Mouse (Mus musculus) stomach, embryonic 15.5 days (tissue): Measurements from ENCODE around the gene Spata21. TPM values are rescaled to one million over a fixed set of nuclear protein-coding genes. Genes with fewer than 3 reads are reported as not detected.
"Not testable (repeated sequence)": the region's sequence is repeated elsewhere in the genome, so short reads cannot be mapped to it uniquely, and the experiment has no call there.

Experiments used
- ATAC-seq: fragments of 200-750 bp; cut with Nextera tagmentation; 2 replicates; pipeline ENCODE4 v1.8.0; 2017; ENCODE audit warnings: low read depth, moderate number of reproducible peaks, moderate TSS enrichment; ENCODE audit not compliant: insufficient read depth, low FRiP score
- H3K27ac ChIP-seq: fragments of 300-500 bp; sonication (generic); 2 replicates; pipeline ENCODE4 v1.5.1; 2015; ENCODE audit warnings: mild to moderate bottlenecking, inconsistent platforms
- H3K27me3 ChIP-seq: fragments of 300-500 bp; sonication (generic); replicated peaks from 2 replicates; pipeline ENCODE4 v1.6.1; 2015; ENCODE audit warnings: inconsistent platforms
- H3K36me3 ChIP-seq: fragments of 300-500 bp; sonication (generic); 2 replicates; pipeline ENCODE4 v1.6.1; 2015; ENCODE audit warnings: inconsistent platforms
- H3K4me1 ChIP-seq: fragments of 300-500 bp; sonication (generic); 2 replicates; pipeline ENCODE4 v1.6.1; 2015; ENCODE audit warnings: inconsistent platforms
- H3K4me2 ChIP-seq: fragments of 300-500 bp; sonication (generic); 2 replicates; pipeline ENCODE4 v1.6.1; 2015; ENCODE audit warnings: mild to moderate bottlenecking, inconsistent platforms
- H3K4me3 ChIP-seq: fragments of 300-500 bp; sonication (generic); replicated peaks from 2 replicates; pipeline ENCODE4 v1.5.1; 2015; ENCODE audit warnings: inconsistent platforms
- H3K9ac ChIP-seq: fragments of 300-500 bp; sonication (generic); 2 replicates; pipeline ENCODE4 v1.6.1; 2015; ENCODE audit warnings: inconsistent platforms
- H3K9me3 ChIP-seq: fragments of 300-500 bp; sonication (generic); 2 replicates; pipeline ENCODE4 v1.6.1; 2016; ENCODE audit warnings: inconsistent platforms
- WGBS: fragments of 180-500 bp; shearing (Covaris S2); methylation state at CpG from one replicate; pipeline ENCODE4 v1.1.7; 2015; 5-methylcytosine and 5-hydroxymethylcytosine counted together
- polyA plus RNA-seq: library from polyadenylated mRNA; unstranded; fragments of >200 nt; fragmentation: Nextera tagmentation; extraction: Ambion mirVana; gene quantifications from 2 replicates; pipeline ENCODE4 v1.2.1, GENCODE M21; 2015

Spata21 gene
- polyA plus RNA-seq, 1 experiment from 2014 or later: 0.15 TPM

DNA sequence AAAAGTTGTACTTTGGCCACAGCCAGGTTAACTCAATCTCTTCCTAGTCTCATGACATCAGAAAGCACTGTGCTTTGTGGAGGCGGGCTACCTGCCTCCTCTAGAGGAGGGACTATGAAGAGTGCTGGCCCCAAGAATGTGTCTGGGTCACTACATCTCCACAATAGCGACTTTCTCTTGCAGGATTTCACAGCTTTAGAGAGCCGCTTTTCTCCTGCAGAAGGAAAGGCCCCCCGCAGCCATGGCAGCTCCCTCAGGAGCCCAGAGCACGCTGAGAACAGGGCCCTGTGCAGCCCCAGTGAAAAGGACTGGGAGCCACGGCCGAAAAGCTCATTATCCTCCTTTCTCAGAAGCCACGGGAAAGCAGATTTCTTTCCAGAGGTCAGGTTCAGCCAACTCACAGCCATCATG lies 45.9 kb downstream of the Spata21 start:
- H3K4me2 ChIP-seq: no peak overlapping the region
- H3K4me3 ChIP-seq: no peak overlapping the region
- no peak overlapping the region for H3K9ac ChIP-seq
- H3K27me3 ChIP-seq: no peaks in the 10 kb centered on the region
- H3K9me3 ChIP-seq: no peaks in the 10 kb centered on the region
- H3K36me3 ChIP-seq: no peaks in the 10 kb centered on the region
- 50% methylated on average over 8 of the region's 8 CpGs for WGBS
- no peak for ATAC-seq
- H3K4me1 ChIP-seq: peaks cover 74% of the 10 kb centered on the region
- peak overlapping the region; percentile 62 for H3K27ac ChIP-seq

DNA sequence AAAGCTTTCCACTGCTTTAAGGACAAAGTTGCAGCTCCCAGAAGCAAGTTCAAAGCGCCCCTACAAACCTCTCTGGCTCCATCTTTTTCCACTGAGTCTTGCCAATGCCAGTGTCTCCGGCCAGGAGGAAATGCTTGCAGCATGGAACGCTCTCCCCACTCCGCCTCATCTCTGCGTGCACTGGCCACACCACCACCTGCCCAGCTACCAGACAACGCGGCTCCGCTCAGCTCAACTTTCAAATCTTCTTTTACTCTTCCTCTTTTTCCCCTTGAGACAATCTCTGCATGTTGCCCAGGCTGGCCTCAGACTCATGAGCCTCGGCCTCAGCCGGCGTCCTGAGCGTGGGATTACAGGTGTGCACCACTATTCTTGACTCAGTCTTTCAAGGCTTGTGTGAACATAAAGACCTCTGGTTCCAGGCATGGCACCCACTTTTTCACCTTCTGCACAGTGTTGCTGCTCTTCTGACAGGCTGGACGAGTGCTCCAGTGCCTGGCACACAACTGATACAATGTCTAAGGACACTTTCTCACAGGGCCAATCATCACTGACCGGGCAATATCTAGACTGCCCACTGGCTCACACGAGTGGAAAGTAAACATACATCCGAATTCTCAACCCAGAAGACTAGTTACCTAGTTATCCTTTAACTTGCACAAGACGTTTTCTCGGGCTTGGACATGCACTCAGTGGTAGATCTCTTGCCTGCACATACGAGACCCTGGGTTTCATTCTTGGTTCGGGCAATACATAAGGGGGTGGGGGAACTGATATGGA lies 46.8 kb downstream of the Spata21 start:
- H3K9me3 ChIP-seq: no peaks in the 10 kb centered on the region
- WGBS: 65% methylated on average over 20 of the region's 20 CpGs

DNA sequence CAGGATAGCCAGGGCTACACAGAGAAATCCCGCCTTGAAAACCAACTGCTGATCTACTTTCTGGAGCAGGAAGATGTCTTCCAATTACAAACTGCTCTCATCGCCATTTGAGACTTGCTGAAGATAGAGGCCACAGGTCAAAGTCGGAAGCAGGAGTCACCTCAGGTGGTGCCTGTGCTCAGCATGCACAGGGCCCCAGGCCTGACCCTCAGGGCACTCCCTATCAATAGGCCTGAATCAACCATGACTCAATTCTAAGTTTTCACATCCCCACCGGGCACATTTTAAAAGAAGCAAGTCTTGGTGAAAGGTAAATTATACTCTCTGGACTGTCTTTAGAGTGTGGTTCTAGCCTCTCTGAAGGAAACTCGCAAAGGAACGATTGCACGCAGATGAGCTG lies 48.0 kb downstream of the Spata21 start:
- no peak overlapping the region for H3K4me2 ChIP-seq
- H3K9ac ChIP-seq: no peak overlapping the region
- H3K27ac ChIP-seq: 0 out of 2 replicates have a peak overlapping the region, but pooled peaks have one; percentile 35
- no peaks in the 10 kb centered on the region for H3K27me3 ChIP-seq
- H3K4me3 ChIP-seq: no peak overlapping the region
- no peak for ATAC-seq
- H3K36me3 ChIP-seq: no peaks in the 10 kb centered on the region
- H3K4me1 ChIP-seq: peaks cover 57% of the 10 kb centered on the region
- H3K9me3 ChIP-seq: no peaks in the 10 kb centered on the region
- WGBS: 74% methylated on average over 7 of the region's 7 CpGs

More for the DNA sequence above, 46.8 kb downstream of the Spata21 start:
- no peak for ATAC-seq
- Histone ChIP-seq H3K36me3 (no peaks in the 10 kb centered on the region), H3K27ac (peak overlapping the region; percentile 62), H3K27me3 (no peaks in the 10 kb centered on the region), H3K4me3 (no peak overlapping the region), H3K4me2 (peak overlapping the region; percentile 9; the same call in 1 of the 2 replicates), H3K4me1 (peaks cover 66% of the 10 kb centered on the region), H3K9ac (no peak overlapping the region)

DNA sequence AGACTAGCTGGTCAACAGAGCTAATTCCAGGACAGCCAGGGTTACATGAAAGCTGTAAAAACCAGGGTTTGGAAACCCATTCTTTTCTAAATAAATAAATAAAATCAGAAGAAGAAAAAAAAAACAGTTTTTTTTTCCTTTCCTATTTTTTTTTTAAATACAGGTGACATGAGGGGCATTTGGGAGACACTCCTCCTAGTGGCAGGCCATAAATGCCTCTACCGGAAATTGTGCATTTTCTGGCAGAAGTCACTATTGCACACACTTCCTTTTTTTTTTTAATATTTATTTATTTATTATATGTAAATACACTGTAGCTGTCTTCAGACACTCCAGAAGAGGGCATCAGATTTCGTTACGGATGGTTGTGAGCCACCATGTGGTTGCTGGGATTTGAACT lies 49.6 kb downstream of the Spata21 start:
- not testable (repeated sequence) for H3K27me3 ChIP-seq, ATAC-seq, H3K9me3 ChIP-seq, H3K27ac ChIP-seq, H3K36me3 ChIP-seq, H3K9ac ChIP-seq
- Histone ChIP-seq H3K4me1 (peaks cover 41% of the 10 kb centered on the region), H3K4me2 (peak overlapping the region; percentile 82; the same call in 1 of the 2 replicates), H3K4me3 (peak overlapping the region; percentile 77; the same call in 1 of the 2 replicates)
- 53% methylated on average over 3 of the region's 3 CpGs for WGBS

DNA sequence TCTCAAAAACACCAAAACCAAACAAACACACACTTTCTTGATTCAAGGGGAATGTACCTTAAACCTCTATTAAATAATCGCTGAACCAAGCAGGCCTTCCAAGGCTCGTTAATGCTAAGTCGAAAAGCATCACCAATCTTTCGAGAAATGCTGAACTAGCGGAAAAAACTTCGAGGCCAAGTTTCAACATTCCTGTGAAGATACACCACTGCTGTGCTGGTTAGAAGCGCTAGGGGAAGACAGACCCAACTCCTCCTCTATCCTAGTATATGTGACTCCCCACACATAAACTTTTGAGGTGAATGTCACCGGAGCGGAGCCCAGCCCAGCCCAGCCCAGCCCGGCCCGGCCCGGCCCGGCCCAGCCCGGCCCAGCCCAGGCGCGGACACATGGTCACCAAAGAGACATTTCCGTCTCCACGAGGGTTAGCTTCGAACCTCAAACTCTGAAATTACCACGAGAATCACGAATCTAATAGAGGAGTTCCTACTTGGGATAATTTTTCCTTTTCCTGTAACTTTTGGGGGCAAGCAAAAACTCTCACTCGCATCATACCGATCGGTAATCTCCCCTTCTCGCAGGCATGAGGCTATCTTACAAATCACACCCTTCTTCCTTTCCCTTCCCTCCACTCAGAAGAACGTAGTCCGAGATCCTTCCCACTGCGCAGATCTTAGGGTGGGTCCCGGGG lies 50.4 kb downstream of the Spata21 start:
- no peaks in the 10 kb centered on the region for H3K9me3 ChIP-seq
- H3K4me2 ChIP-seq: peak overlapping the region; percentile 82
- peak overlapping the region; percentile 95 for H3K9ac ChIP-seq
- H3K27ac ChIP-seq: peak overlapping the region; percentile 97
- no peaks in the 10 kb centered on the region for H3K36me3 ChIP-seq
- no peak for ATAC-seq
- H3K4me1 ChIP-seq: peaks cover 33% of the 10 kb centered on the region
- H3K27me3 ChIP-seq: no peaks in the 10 kb centered on the region
- H3K4me3 ChIP-seq: peak overlapping the region; percentile 77
- under 1% methylated on average over 29 of the region's 29 CpGs for WGBS

DNA sequence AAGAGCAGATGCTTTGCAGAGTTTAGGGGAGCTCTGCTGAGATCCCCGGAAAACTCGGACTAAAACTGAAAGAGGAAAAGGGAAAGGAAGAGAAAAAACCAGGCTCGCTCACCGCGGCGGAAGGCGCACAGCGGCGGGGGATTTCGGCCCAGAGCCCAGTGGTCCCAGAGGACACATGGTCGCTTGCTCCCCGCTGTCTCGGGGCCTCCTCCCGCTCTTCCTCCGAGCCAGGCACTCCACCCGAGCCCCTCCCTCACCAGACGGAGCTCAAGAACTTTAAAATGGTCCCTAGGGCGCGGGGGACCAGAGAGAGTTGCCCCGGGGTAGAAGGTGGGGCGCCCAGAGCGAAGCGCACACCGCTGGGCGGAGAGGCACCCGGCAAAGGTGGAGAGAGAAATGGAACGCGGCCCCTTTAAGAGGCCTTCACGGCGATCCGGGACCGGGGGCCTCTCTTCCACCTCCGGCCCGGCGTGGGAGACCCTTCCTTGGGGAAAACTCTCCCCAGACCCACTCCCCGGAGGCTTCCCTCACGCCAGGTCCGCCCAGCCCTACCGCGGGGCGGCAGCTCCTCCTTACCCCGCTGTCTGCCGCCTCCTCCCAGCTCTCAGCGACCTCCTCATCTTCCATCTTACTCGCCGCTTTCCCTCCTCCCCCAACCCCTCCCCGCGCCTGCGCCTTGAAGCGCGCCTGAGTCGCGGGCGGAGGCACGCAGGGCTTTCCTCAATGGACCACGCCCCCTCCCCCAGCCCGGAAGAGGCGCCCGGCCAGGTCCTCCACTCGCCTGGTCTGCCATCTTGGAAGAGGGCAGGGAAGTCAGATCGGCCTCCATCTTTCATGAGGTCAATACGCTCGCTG lies 51.2 kb downstream of the Spata21 start, which contains the start of gene Szrd1:
TSS of gene Szrd1 (minus strand) at position 660 of the 855 bp plus-strand sequence.
- peak within 1 kb of the TSS; percentile 97 for H3K27ac ChIP-seq
- ATAC-seq: peak; percentile 93
- peak within 1 kb of the TSS; percentile 77 for H3K4me3 ChIP-seq
- under 1% methylated on average over 58 of the region's 63 CpGs for whole genome bisulfite sequencing
- H3K36me3 ChIP-seq: no peaks in the 10 kb centered on the region
- H3K9ac ChIP-seq: peak within 1 kb of the TSS; percentile 95
- H3K9me3 ChIP-seq: no peaks in the 10 kb centered on the region
- no peaks in the 10 kb centered on the region for H3K27me3 ChIP-seq
- peak within 1 kb of the TSS; percentile 82 for H3K4me2 ChIP-seq
- H3K4me1 ChIP-seq: peaks cover 29% of the 10 kb centered on the region

DNA sequence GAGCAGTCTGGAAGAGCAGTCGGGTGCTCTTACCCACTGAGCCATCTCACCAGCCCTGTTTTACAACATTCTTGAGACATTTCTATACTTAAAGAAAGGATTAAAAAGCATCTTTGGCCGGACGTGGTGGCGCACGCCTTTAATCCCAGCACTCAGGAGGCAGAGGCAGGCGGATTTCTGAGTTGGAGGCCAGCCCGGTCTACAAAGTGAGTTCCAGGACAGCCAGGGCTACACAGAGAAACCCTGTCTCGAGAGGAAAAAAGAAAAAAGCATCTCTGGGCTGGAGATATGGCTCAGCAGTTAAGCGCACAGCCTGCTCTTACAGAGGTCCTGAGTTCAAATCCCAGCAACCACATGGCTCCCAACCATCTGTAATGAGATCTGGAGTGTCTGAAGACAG lies 52.2 kb downstream of the Spata21 start:
- H3K36me3 ChIP-seq, ATAC-seq, H3K4me3 ChIP-seq, H3K9me3 ChIP-seq, H3K4me2 ChIP-seq, H3K9ac ChIP-seq, H3K27ac ChIP-seq, H3K27me3 ChIP-seq: not testable (repeated sequence)
- WGBS: 84% methylated on average over 9 of the region's 9 CpGs
- peaks cover 18% of the 10 kb centered on the region for H3K4me1 ChIP-seq

DNA sequence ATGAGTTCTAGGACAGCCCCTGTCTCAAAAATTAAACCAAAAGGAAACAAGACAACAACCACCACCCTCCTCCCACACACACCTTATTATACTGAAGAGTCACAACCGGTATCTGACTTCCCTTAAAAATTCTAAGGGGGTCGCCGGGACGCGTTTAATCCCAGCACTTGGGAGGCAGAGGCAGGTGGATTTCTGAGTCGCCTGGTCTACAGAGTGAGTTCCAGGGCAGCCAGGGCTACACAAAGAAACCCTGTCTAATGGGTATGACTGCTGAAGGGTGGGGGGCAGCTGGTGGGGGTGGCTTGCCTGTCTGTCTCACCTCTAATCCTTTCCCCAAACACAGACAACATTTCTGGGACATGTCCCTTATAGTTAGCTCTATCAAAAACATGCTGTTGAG lies 52.8 kb downstream of the Spata21 start:
- Histone ChIP-seq H3K4me2 (no peak overlapping the region), H3K4me3 (no peak overlapping the region), H3K9me3 (no peaks in the 10 kb centered on the region), H3K27ac (no peak overlapping the region), H3K4me1 (peaks cover 17% of the 10 kb centered on the region), H3K9ac (no peak overlapping the region), H3K36me3 (no peaks in the 10 kb centered on the region), H3K27me3 (no peaks in the 10 kb centered on the region)
- 93% methylated on average over 6 of the region's 6 CpGs for WGBS
- ATAC-seq: no peak

DNA sequence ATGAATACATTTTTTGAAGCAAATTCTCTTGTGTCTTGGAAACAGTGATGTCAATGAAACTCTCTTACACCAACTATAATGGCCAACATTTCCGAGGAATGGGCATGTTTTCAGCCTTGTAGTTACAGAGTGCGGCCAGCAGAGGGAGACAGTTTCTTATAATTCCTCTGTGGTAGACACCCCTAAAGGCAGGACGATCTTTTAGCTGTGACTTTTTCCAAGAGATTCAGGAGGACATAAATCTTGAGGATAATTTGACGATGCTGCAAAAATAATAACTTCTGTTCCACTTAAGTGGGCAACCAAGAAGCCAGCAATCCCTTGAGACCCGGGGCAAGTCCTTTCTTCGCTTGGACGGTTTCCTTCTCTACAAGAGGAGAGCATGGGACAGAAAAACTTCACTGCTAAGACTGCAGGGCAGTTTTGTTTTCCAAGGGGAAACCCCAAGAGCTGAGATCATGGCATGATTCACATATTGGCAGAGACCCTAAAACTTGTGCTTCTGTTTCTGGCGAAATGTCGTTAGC lies 54.2 kb downstream of the Spata21 start:
- H3K4me3 ChIP-seq: no peak overlapping the region
- no peaks in the 10 kb centered on the region for H3K9me3 ChIP-seq
- 21% methylated on average over 9 of the region's 9 CpGs for WGBS
- no peaks in the 10 kb centered on the region for H3K27me3 ChIP-seq
- no peak overlapping the region for H3K9ac ChIP-seq
- no peak overlapping the region for H3K27ac ChIP-seq
- peak overlapping the region; percentile 19; the same call in 1 of the 2 replicates for H3K4me2 ChIP-seq
- peaks cover 9% of the 10 kb centered on the region for H3K4me1 ChIP-seq
- no peaks in the 10 kb centered on the region for H3K36me3 ChIP-seq
- no peak for ATAC-seq

DNA sequence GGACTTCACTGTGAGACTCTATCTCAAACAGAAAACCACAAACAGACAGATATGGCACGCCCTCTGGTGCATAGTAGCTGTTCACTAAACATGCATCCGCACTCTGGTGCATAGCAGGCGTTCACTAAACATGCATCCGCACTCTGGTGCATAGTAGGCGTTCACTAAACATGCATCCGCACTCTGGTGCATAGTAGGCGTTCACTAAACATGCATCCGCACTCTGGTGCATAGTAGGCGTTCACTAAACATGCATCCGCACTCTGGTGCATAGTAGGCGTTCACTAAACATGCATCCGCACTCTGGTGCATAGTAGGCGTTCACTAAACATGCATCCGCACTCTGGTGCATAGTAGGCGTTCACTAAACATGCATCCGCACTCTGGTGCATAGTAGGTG lies 57.0 kb downstream of the Spata21 start:
- not testable (repeated sequence) for H3K9me3 ChIP-seq, H3K36me3 ChIP-seq, H3K9ac ChIP-seq, ATAC-seq, H3K27ac ChIP-seq, H3K27me3 ChIP-seq, H3K4me2 ChIP-seq, H3K4me3 ChIP-seq
- WGBS: 83% methylated on average over 12 of the region's 16 CpGs
- peaks cover 10% of the 10 kb centered on the region for H3K4me1 ChIP-seq

DNA sequence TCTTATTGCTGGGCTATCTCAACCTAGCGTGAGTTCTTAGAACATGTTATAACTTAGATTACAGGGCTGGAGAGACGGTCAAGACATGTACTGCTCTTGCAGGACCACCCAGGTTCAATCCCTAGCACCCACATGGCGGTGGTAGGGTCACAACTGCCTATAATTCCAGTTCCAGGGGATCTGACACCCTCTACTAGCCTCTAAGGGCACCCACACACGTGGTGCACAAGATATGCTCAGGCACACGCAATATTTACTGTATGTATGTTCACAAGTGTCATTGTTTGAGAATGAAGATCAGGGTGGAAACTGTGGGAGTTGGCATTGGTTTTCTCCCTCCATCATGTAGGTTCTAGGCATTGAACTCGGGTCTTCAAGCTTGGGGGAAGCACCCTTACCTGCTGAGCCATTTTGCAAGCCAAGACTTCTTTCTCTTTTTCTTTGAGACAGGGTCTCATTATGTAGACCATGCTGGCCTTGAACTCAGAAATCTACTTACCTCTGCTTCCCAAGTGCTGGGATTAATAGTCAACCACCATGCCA lies 58.4 kb downstream of the Spata21 start:
- 87% methylated on average over 6 of the region's 6 CpGs for WGBS
- no peak overlapping the region for H3K9ac ChIP-seq
- H3K4me1 ChIP-seq: peaks cover 10% of the 10 kb centered on the region
- peak overlapping the region; percentile 97; the same call in 1 of the 2 replicates for H3K27ac ChIP-seq
- no peak for ATAC-seq
- H3K4me2 ChIP-seq: peak overlapping the region; percentile 70; the same call in 1 of the 2 replicates
- no peaks in the 10 kb centered on the region for H3K9me3 ChIP-seq
- no peak overlapping the region for H3K4me3 ChIP-seq
- no peaks in the 10 kb centered on the region for H3K36me3 ChIP-seq
- no peaks in the 10 kb centered on the region for H3K27me3 ChIP-seq
